Comparison of ENCODE assay signal across 8 mouse cellular contexts in the genomic region with DNA sequence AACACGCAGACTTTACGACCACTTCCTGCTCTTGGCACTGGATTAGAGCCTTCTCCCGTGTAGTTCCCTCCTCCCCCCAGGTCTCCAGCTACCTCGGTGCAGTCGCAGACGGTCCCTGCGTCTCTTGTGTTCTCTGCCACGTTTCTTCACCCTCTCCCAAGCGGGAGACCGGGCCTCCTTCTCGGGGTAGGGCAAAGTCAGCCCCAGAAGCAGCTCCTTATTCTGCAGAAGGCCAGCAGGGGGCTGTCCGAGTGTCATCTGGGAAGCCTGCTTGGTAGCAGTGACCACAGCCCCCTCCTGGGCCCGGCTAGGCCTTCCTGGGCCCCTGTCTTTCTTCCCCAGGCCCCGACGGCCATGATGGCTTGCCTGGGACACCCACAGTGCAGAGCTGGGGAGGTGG. TPM values are rescaled to one million over a fixed set of nuclear protein-coding genes. Genes with fewer than 3 reads are reported as not detected.
A peak's percentile ranks its signal among the peaks of the same experiment; 100 is the strongest.
DNase-seq lines count a peak whose midpoint lies in the region; ATAC-seq and TF ChIP-seq lines count a peak whose summit lies in the region.

No protein-coding gene starts in this region.

- WGBS in forebrain, embryonic 11.5 days: 6% methylated on average over 15 of the region's 15 CpGs
- 3% methylated on average over 15 of the region's 15 CpGs for WGBS in liver, embryonic 15.5 days (ENCODE audit: insufficient replicate concordance)
- 7% methylated on average over 15 of the region's 15 CpGs for WGBS in neural tube, embryonic 11.5 days

- no peaks in the 10 kb centered on the region for H3K4me1 ChIP-seq in ES-Bruce4 (ENCODE audit: control insufficient read depth, insufficient read depth, low read length)
- peaks cover 2% of the 10 kb centered on the region; the same call in 1 of the 2 replicates for H3K4me1 ChIP-seq in forebrain, embryonic 11.5 days (replicated peaks; ENCODE audit: control insufficient read depth, insufficient read depth, low read length)
- peaks cover 8% of the 10 kb centered on the region; the same call in 1 of the 2 replicates for H3K4me1 ChIP-seq in liver, embryonic 15.5 days (replicated peaks)
- H3K4me1 ChIP-seq in neural tube, embryonic 11.5 days (ENCODE audit: control insufficient read depth, insufficient read depth, low read length): peaks cover 2% of the 10 kb centered on the region; the same call in 1 of the 2 replicates

- H3K27me3 ChIP-seq in ES-Bruce4 (ENCODE audit: control insufficient read depth, insufficient read depth, low read length, poor library complexity, severe bottlenecking): no peaks in the 10 kb centered on the region
- peaks cover 3% of the 10 kb centered on the region; the same call in 1 of the 2 replicates for H3K27me3 ChIP-seq in forebrain, embryonic 11.5 days (ENCODE audit: control insufficient read depth, insufficient read depth, low read length)
- peaks cover 20% of the 10 kb centered on the region for H3K27me3 ChIP-seq in liver, embryonic 15.5 days
- no peaks in the 10 kb centered on the region for H3K27me3 ChIP-seq in neural tube, embryonic 11.5 days (ENCODE audit: control insufficient read depth, insufficient read depth, low read length)

- no peak overlapping the region for H3K4me3 ChIP-seq in ES-Bruce4 (ENCODE audit: low read depth, low read length)
- H3K4me3 ChIP-seq in forebrain, embryonic 11.5 days (ENCODE audit: low read depth, low read length): no peak overlapping the region
- H3K4me3 ChIP-seq in liver, embryonic 15.5 days (replicated peaks): no peak overlapping the region
- H3K4me3 ChIP-seq in neural tube, embryonic 11.5 days (ENCODE audit: low read depth, low read length): no peak overlapping the region

- peak; percentile 48 to 52 for DNase-seq in cerebellum, postnatal 14 days
- no peak for DNase-seq in cerebellum, adult 11 months
- peak; percentile 73 for DNase-seq in forebrain, embryonic 11.5 days (ENCODE audit: low spot score)
- DNase-seq in neural tube, embryonic 11.5 days (ENCODE audit: low spot score): peak; percentile 57
- no peak for DNase-seq in layer of hippocampus, postnatal 14 days (ENCODE audit: low spot score in 2 of 2)

- 0 out of 2 replicates have a peak overlapping the region, but pooled peaks have one; percentile 15 for H3K4me2 ChIP-seq in forebrain, embryonic 11.5 days (ENCODE audit: low read depth, low read length, severe bottlenecking)
- no peak overlapping the region; the same call in 1 of the 2 replicates for H3K4me2 ChIP-seq in liver, embryonic 15.5 days
- H3K4me2 ChIP-seq in neural tube, embryonic 11.5 days (ENCODE audit: low read depth): no peak overlapping the region

- H3K36me3 ChIP-seq in ES-Bruce4 (ENCODE audit: control insufficient read depth, insufficient read depth, low read length, poor library complexity, severe bottlenecking): no peaks in the 10 kb centered on the region
- no peaks in the 10 kb centered on the region for H3K36me3 ChIP-seq in forebrain, embryonic 11.5 days (ENCODE audit: control insufficient read depth, insufficient read depth, low read length)
- H3K36me3 ChIP-seq in liver, embryonic 15.5 days (replicated peaks): no peaks in the 10 kb centered on the region
- H3K36me3 ChIP-seq in neural tube, embryonic 11.5 days (ENCODE audit: control insufficient read depth, insufficient read depth, low read length): no peaks in the 10 kb centered on the region

- TF ChIP-seq CTCF in ES-Bruce4 (IDR thresholded peaks at IDR 0.05; ENCODE audit: low read depth, low read length): peak; percentile 29

- no peaks in the 10 kb centered on the region for H3K9me3 ChIP-seq in ES-Bruce4 (replicated peaks; ENCODE audit: control insufficient read depth, insufficient read depth, low read length, poor library complexity, severe bottlenecking)
- no peaks in the 10 kb centered on the region; the same call in 1 of the 2 replicates for H3K9me3 ChIP-seq in forebrain, embryonic 11.5 days (ENCODE audit: control insufficient read depth, low read length)
- H3K9me3 ChIP-seq in liver, embryonic 15.5 days (replicated peaks): no peaks in the 10 kb centered on the region
- H3K9me3 ChIP-seq in neural tube, embryonic 11.5 days (ENCODE audit: control insufficient read depth, low read length): no peaks in the 10 kb centered on the region

- 0 out of 2 replicates have a peak overlapping the region, but pooled peaks have one; percentile 3 for H3K9ac ChIP-seq in ES-Bruce4 (ENCODE audit: low read depth, poor library complexity, severe bottlenecking)
- peak overlapping the region; percentile 20 for H3K9ac ChIP-seq in forebrain, embryonic 11.5 days (ENCODE audit: low read length)
- no peak overlapping the region for H3K9ac ChIP-seq in liver, embryonic 15.5 days
- H3K9ac ChIP-seq in neural tube, embryonic 11.5 days (ENCODE audit: low read length): 0 out of 2 replicates have a peak overlapping the region, but pooled peaks have one; percentile 35

- H3K27ac ChIP-seq in ES-Bruce4 (ENCODE audit: insufficient read depth, low read length): no peak overlapping the region
- no peak overlapping the region for H3K27ac ChIP-seq in forebrain, embryonic 11.5 days (ENCODE audit: low read depth, low read length)
- H3K27ac ChIP-seq in liver, embryonic 15.5 days (replicated peaks): no peak overlapping the region
- H3K27ac ChIP-seq in neural tube, embryonic 11.5 days (ENCODE audit: low read depth, low read length): 0 out of 2 replicates have a peak overlapping the region, but pooled peaks have one; percentile 3

- ATAC-seq in forebrain, embryonic 11.5 days (replicated peaks; ENCODE audit: low FRiP score): peak; percentile 11; the same call in 1 of the 2 replicates
- ATAC-seq in inflammation-experienced regulatory T-cells, adult 6 months: peak; percentile 33
- peak; percentile 10; the same call in 1 of the 2 replicates for ATAC-seq in liver, embryonic 15.5 days (ENCODE audit: insufficient read depth)
- ATAC-seq in neural tube, embryonic 11.5 days (ENCODE audit: insufficient read depth, low FRiP score, low TSS enrichment): no peak; the same call in 1 of the 2 replicates

- TF ChIP-seq POLR2A in ES-Bruce4 (IDR thresholded peaks at IDR 0.05; ENCODE audit: insufficient read depth, low read length): no peak

- TF ChIP-seq EP300 in ES-Bruce4 (IDR thresholded peaks at IDR 0.05; ENCODE audit: insufficient read depth, low read depth, low read length): no peak

RNA-seq across cellular contexts. Expression of gene Mad2l2, which starts 14.7 kb away (rescaled TPM):
- polyA plus RNA-seq in ES-Bruce4 (2011; ENCODE audit: insufficient read depth, insufficient read length, low read depth, missing spikeins): 45.9 and 60.3 TPM in 2 replicates
- 68.5 and 75.0 TPM in 2 replicates for polyA plus RNA-seq in forebrain, embryonic 11.5 days (2014; fragmentation: Nextera tagmentation; extraction: Ambion mirVana)
- polyA plus RNA-seq in inflammation-experienced regulatory T-cells, adult 6 months (2017; shearing (Covaris generic)): 10 to 100 TPM; 36.3 to 49.1 (median 39.6) TPM
- polyA plus RNA-seq in liver, embryonic 15.5 days (2015; fragmentation: Nextera tagmentation; extraction: Ambion mirVana): 12.9 and 13.2 TPM in 2 replicates
- polyA plus RNA-seq in neural tube, embryonic 11.5 days (2014; fragmentation: Nextera tagmentation; extraction: Ambion mirVana): 71.7 and 78.3 TPM in 2 replicates
- total RNA-seq in layer of hippocampus, postnatal 14 days (2021): 10 to 100 TPM; 19.8 to 22.1 TPM

RNA-seq across cellular contexts. Expression of gene Draxin, which starts 15.0 kb away (rescaled TPM):
- 0.17 and 0.22 TPM in 2 replicates for polyA plus RNA-seq in ES-Bruce4 (2011; ENCODE audit: insufficient read depth, insufficient read length, low read depth, missing spikeins)
- 3.8 and 5.0 TPM in 2 replicates for polyA plus RNA-seq in forebrain, embryonic 11.5 days (2014; fragmentation: Nextera tagmentation; extraction: Ambion mirVana)
- polyA plus RNA-seq in inflammation-experienced regulatory T-cells, adult 6 months (2017; shearing (Covaris generic)): not detected
- 0.07 and 0.10 TPM in 2 replicates for polyA plus RNA-seq in liver, embryonic 15.5 days (2015; fragmentation: Nextera tagmentation; extraction: Ambion mirVana)
- 9.8 and 10.5 TPM in 2 replicates for polyA plus RNA-seq in neural tube, embryonic 11.5 days (2014; fragmentation: Nextera tagmentation; extraction: Ambion mirVana)
- 1 to 10 TPM; 4.8 to 5.6 TPM for total RNA-seq in layer of hippocampus, postnatal 14 days (2021)

RNA-seq across cellular contexts. Expression of gene Agtrap, which starts 27.6 kb away (rescaled TPM):
- 48.2 and 60.6 TPM in 2 replicates for polyA plus RNA-seq in ES-Bruce4 (2011; ENCODE audit: insufficient read depth, insufficient read length, low read depth, missing spikeins)
- polyA plus RNA-seq in forebrain, embryonic 11.5 days (2014; fragmentation: Nextera tagmentation; extraction: Ambion mirVana): 15.0 and 15.6 TPM in 2 replicates
- polyA plus RNA-seq in inflammation-experienced regulatory T-cells, adult 6 months (2017; shearing (Covaris generic)): 10 to 100 TPM; 13.3 to 21.5 (median 14.3) TPM
- 10.0 and 11.0 TPM in 2 replicates for polyA plus RNA-seq in liver, embryonic 15.5 days (2015; fragmentation: Nextera tagmentation; extraction: Ambion mirVana)
- 9.1 and 10.7 TPM in 2 replicates for polyA plus RNA-seq in neural tube, embryonic 11.5 days (2014; fragmentation: Nextera tagmentation; extraction: Ambion mirVana)
- 1 to 10 TPM; 8.9 to 9.0 TPM for total RNA-seq in layer of hippocampus, postnatal 14 days (2021)

RNA-seq across cellular contexts. Expression of gene Fbxo6, which starts 36.5 kb away (rescaled TPM):
- 41.6 and 51.5 TPM in 2 replicates for polyA plus RNA-seq in ES-Bruce4 (2011; ENCODE audit: insufficient read depth, insufficient read length, low read depth, missing spikeins)
- 10.2 and 13.6 TPM in 2 replicates for polyA plus RNA-seq in forebrain, embryonic 11.5 days (2014; fragmentation: Nextera tagmentation; extraction: Ambion mirVana)
- polyA plus RNA-seq in inflammation-experienced regulatory T-cells, adult 6 months (2017; shearing (Covaris generic)): 10 to 100 TPM; 48.0 to 55.6 (median 52.6) TPM
- polyA plus RNA-seq in liver, embryonic 15.5 days (2015; fragmentation: Nextera tagmentation; extraction: Ambion mirVana): 11.0 and 11.9 TPM in 2 replicates
- polyA plus RNA-seq in neural tube, embryonic 11.5 days (2014; fragmentation: Nextera tagmentation; extraction: Ambion mirVana): 11.7 and 13.9 TPM in 2 replicates
- 10 to 100 TPM; 24.6 to 27.4 TPM for total RNA-seq in layer of hippocampus, postnatal 14 days (2021)

RNA-seq across cellular contexts. Expression of gene Fbxo44, which starts 44.8 kb away (rescaled TPM):
- polyA plus RNA-seq in ES-Bruce4 (2011; ENCODE audit: insufficient read depth, insufficient read length, low read depth, missing spikeins): 12.5 and 13.3 TPM in 2 replicates
- polyA plus RNA-seq in forebrain, embryonic 11.5 days (2014; fragmentation: Nextera tagmentation; extraction: Ambion mirVana): 44.9 and 45.0 TPM in 2 replicates
- polyA plus RNA-seq in inflammation-experienced regulatory T-cells, adult 6 months (2017; shearing (Covaris generic)): 1 to 10 TPM in 2 of 3 experiments, under 1 TPM in 1; 0.44 to 4.3 (median 4.1) TPM
- 0.51 and 0.54 TPM in 2 replicates for polyA plus RNA-seq in liver, embryonic 15.5 days (2015; fragmentation: Nextera tagmentation; extraction: Ambion mirVana)
- 59.6 and 60.8 TPM in 2 replicates for polyA plus RNA-seq in neural tube, embryonic 11.5 days (2014; fragmentation: Nextera tagmentation; extraction: Ambion mirVana)
- 100 to 1,000 TPM in 1 of 2 experiments, 10 to 100 TPM in 1; 98.6 to 111 TPM for total RNA-seq in layer of hippocampus, postnatal 14 days (2021)

Comparison
In these comparisons a context has a peak if more than half of its experiments do, and no peak if none do; other contexts are left out.
1. DNase-seq: peak in cerebellum, postnatal 14 days (2 of 2), forebrain, embryonic 11.5 days (single experiment) and neural tube, embryonic 11.5 days (single experiment); none in cerebellum, adult 11 months (single experiment) and layer of hippocampus, postnatal 14 days (0 of 2).